Mouse (Mus musculus) thymus, postnatal 14 days (tissue): Measurements from ENCODE around the gene Ttc30b.
A peak's percentile ranks its signal among the peaks of the same experiment; 100 is the strongest.
"Not testable (repeated sequence)": the region's sequence is repeated elsewhere in the genome, so short reads cannot be mapped to it uniquely, and the experiment has no call there.

Source experiments
- DNase-seq: peaks from one replicate; pipeline ENCODE4 v3.0.0; 2021

Gene Ttc30b

GRCm38 (mm10) chr2:75938117-75939063 is at the start of gene Ttc30b:
Gene Ttc30b (minus strand): TSS chr2:75938585.
- DNase-seq: peak; percentile 73

GRCm38 (mm10) chr2:75987739-75988138 is 49.4 kb upstream of the Ttc30b start:
- no peak for DNase-seq

GRCm38 (mm10) chr2:75985124-75985523 is 46.7 kb upstream of the Ttc30b start:
- DNase-seq: peak; percentile 58

GRCm38 (mm10) chr2:75983847-75984246 is 45.5 kb upstream of the Ttc30b start:
- no peak for DNase-seq

GRCm38 (mm10) chr2:75983091-75983490 is 44.7 kb upstream of the Ttc30b start:
- no peak for DNase-seq

- DNase-seq: no peak
Measured at GRCm38 (mm10) chr2:75982626-75983025, 44.2 kb upstream of the Ttc30b start.

- peak; percentile 80 for DNase-seq
Measured at GRCm38 (mm10) chr2:75981440-75982081, 43.2 kb upstream of the Ttc30b start, which contains the start of gene Ttc30a1. Gene Ttc30a1 (minus strand): TSS chr2:75981967.

GRCm38 (mm10) chr2:75980933-75981439 is 42.6 kb upstream of the Ttc30b start:
- DNase-seq: not testable (repeated sequence)

GRCm38 (mm10) chr2:75977752-75978368 is 39.5 kb upstream of the Ttc30b start, which contains the start of gene Ttc30a2:
Gene Ttc30a2 (minus strand): TSS chr2:75978170.
- peak; percentile 47 for DNase-seq

GRCm38 (mm10) chr2:75976070-75976469 is 37.7 kb upstream of the Ttc30b start:
- not testable (repeated sequence) for DNase-seq

- DNase-seq: no peak
Measured at GRCm38 (mm10) chr2:75974131-75974530, 35.7 kb upstream of the Ttc30b start.

- DNase-seq: peak; percentile 69
Measured at GRCm38 (mm10) chr2:75964972-75965371, 26.6 kb upstream of the Ttc30b start.

GRCm38 (mm10) chr2:75964512-75964911 is 26.1 kb upstream of the Ttc30b start:
- peak; percentile 17 for DNase-seq

- DNase-seq: no peak
Measured at GRCm38 (mm10) chr2:75964051-75964450, 25.7 kb upstream of the Ttc30b start.

GRCm38 (mm10) chr2:75963211-75963840 is 24.9 kb upstream of the Ttc30b start:
- DNase-seq: no peak

- DNase-seq: no peak
Measured at GRCm38 (mm10) chr2:75960366-75961330, 22.3 kb upstream of the Ttc30b start.

- DNase-seq: no peak
Measured at GRCm38 (mm10) chr2:75959850-75960365, 21.5 kb upstream of the Ttc30b start.

- DNase-seq: no peak
Measured at GRCm38 (mm10) chr2:75959183-75959849, 20.9 kb upstream of the Ttc30b start.

GRCm38 (mm10) chr2:75955709-75956108 is 17.3 kb upstream of the Ttc30b start:
- DNase-seq: no peak

- DNase-seq: no peak
Measured at GRCm38 (mm10) chr2:75953320-75953719, 14.9 kb upstream of the Ttc30b start.

- DNase-seq: no peak
Measured at GRCm38 (mm10) chr2:75950685-75951084, 12.3 kb upstream of the Ttc30b start.
